Mouse (Mus musculus) MEL-GATA-1-ER (cell line): ENCODE results near the gene Mrpl4.
A peak's percentile ranks its signal among the peaks of the same experiment; 100 is the strongest.

Experiments
- DNase-seq: peaks from one replicate; pipeline ENCODE4 v3.0.0-alpha.2; 2012; ENCODE audit warnings: low read depth; ENCODE audit errors: extremely low read depth

Gene Mrpl4

GRCm38 (mm10) chr9:21016331-21017176 is 14.0 kb downstream of the Mrpl4 start:
- no peak for DNase-seq

GRCm38 (mm10) chr9:21017177-21017575 is 14.6 kb downstream of the Mrpl4 start:
- no peak for DNase-seq

GRCm38 (mm10) chr9:21018600-21018999 is 16.1 kb downstream of the Mrpl4 start:
- DNase-seq = no peak

- no peak for DNase-seq
These were observed 18.8 kb downstream of the Mrpl4 start for GRCm38 (mm10) chr9:21021363-21021762.

- no peak for DNase-seq
These were observed 19.8 kb downstream of the Mrpl4 start for GRCm38 (mm10) chr9:21022288-21022687.

DNA sequence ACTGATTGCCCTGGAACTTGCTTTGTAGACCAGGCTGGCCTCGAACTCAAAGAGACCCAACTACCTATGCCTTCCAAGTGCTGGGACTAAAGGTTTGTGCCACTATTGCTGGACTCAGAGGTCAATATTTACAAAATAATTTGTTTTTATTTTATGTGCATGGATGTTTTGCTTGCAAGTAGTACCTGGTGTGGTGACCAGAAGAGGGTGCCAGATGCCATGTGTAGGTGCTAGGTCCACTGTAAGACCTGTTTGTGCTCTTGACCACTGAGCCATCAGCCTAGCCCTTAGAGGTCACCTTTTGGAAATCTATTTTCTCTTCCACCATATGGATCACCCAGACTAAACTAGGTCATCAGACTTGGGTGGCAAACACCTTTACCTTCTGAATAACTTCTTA is 20.2 kb downstream of the Mrpl4 start:
- no peak for DNase-seq

- DNase-seq = no peak
These were observed 22.8 kb downstream of the Mrpl4 start for GRCm38 (mm10) chr9:21025258-21025810.

GRCm38 (mm10) chr9:21026849-21027248 is 24.3 kb downstream of the Mrpl4 start:
- DNase-seq = no peak

DNA sequence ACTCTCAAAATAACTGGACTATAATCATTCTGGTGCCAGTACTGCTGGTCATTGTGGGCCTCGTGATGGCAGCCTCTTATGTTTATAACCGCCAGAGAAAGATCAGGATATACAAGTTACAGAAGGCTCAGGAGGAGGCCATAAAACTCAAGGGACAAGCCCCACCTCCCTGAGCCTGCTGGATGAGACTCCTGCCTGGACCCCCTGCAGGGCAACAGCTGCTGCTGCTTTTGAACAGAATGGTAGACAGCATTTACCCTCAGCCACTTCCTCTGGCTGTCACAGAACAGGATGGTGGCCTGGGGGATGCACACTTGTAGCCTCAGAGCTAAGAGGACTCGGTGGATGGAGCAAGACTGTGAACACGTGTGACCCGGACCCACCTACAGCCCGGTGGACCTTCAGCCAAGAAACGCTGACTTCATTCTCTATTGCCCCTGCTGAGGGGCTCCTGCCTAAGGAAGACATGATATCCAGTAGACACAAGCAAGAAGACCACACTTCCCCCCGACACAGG is 25.3 kb downstream of the Mrpl4 start:
- DNase-seq = no peak

DNA sequence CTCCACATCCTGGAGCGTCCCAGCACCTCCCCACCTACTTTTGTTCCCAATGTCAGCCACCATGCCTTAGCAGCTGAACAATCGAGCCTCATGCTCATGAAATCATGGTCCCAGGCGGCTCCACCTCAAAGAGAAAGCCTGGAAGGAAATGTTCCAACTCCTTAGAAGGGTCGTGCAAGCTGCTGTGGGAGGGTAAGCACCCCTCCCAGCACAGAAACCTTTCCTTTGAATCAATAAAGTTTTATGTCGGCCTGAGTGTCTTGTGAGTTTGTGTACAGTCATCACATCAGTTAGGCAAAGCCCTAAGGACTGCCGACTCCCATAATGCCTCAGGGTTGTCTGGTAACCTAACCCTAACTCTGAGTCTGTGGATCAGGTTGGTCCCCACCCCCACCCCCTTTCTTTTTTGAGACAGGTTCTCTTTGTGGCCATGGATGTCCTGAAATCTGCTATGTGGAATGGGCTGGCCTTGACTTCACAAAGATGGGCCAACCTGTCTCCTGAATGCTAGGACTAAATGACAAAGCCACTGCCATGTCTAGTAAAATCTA is 26.1 kb downstream of the Mrpl4 start:
- DNase-seq = no peak

GRCm38 (mm10) chr9:21029291-21030054 is 26.9 kb downstream of the Mrpl4 start, which contains the start of gene Icam4:
Gene Icam4 (plus strand): TSS chr9:21029373.
- peak; percentile 94 for DNase-seq

DNA sequence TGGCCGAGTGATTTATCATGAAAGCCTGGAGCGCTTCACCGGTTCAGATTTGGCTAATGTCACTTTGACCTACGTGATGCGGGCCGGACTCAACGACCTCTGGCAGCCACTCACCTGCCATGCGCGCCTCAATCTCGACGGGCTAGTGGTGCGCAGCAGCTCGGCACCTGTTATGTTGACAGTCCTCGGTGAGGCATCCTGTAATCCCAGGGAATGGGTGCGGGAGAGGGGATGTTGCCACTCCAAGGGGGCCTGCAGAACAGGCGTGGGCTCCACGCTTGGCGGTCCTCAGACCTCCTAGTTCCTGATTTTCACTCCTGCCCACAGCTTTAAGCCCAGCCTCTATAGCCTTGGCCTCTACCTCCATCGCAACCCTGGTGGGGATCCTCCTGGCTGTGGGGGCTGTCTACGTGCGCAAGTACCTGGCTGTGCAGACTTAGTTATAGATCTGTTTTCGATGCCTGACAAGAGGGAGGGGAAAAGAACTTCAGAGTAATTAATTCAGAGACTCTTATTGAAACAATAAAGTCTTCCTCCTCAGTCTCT is 27.6 kb downstream of the Mrpl4 start:
- DNase-seq = peak; percentile 77

DNA sequence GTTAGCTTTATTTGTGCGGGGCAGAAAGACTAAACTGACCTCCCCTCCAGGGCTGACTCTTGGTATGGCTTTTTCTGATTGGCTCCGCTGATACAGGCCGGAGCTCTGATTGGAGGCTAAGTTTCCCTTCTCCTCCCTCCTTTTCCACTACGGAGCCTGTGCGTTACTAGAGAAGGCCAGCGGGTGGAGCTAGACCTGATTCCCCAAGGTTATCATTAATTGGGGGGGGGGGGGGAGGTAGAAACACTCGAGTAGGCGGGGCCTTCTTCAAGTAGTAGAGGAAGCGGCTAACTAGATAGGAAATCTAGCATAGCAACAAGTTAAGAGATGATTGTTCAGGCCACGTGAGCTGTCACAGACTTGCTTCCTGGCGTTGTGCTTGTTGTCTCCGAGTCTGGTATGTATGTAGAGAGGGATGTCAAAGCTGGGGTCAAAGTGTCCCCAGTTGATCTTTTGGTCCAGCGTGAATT is 28.3 kb downstream of the Mrpl4 start:
- peak; percentile 100 for DNase-seq

- peak; percentile 85 for DNase-seq
These were observed 28.8 kb downstream of the Mrpl4 start for GRCm38 (mm10) chr9:21031251-21031895.

- peak; percentile 62 for DNase-seq
These were observed 29.4 kb downstream of the Mrpl4 start, which contains the start of gene Icam5 for GRCm38 (mm10) chr9:21031896-21032351. Gene Icam5 (plus strand): TSS chr9:21032073.

GRCm38 (mm10) chr9:21032491-21032890 is 30.0 kb downstream of the Mrpl4 start:
- no peak for DNase-seq

DNA sequence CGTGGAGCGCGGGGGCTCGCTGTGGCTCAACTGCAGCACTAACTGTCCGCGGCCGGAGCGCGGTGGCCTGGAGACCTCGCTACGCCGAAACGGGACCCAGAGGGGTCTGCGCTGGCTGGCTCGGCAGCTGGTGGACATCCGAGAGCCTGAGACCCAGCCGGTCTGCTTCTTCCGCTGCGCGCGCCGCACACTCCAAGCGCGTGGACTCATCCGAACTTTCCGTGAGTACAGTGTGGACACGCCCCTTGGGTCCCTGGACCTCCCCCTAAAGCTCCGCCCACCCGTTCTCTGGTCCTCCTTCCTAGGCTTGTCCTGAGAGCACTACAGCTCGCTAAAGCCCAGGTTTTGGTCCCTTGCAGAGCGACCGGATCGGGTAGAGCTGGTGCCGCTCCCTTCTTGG is 30.6 kb downstream of the Mrpl4 start:
- DNase-seq = peak; percentile 95

DNA sequence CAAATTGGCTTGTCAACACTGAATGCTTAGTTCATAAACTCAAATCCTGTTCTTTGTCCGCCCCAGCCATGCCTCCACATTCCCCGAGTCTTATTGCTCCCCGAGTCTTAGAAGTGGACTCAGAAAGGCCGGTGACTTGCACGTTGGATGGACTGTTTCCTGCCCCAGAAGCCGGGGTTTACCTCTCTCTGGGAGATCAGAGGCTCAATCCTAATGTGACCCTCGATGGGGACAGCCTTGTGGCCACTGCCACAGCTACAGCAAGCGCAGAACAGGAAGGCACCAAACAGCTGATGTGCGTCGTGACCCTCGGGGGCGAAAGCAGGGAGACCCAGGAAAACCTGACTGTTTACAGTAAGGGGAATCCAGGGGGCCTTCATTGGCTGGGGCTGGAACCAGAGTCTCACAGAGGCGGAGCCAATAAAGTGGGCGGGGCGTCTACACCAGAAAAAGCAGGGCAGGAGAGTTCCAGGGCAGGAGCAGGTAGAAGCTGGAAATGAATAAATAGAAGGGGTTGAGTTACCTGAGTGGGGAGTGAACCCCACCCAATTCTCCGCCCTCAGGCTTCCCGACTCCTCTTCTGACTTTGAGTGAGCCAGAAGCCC is 32.0 kb downstream of the Mrpl4 start:
- DNase-seq = no peak

DNA sequence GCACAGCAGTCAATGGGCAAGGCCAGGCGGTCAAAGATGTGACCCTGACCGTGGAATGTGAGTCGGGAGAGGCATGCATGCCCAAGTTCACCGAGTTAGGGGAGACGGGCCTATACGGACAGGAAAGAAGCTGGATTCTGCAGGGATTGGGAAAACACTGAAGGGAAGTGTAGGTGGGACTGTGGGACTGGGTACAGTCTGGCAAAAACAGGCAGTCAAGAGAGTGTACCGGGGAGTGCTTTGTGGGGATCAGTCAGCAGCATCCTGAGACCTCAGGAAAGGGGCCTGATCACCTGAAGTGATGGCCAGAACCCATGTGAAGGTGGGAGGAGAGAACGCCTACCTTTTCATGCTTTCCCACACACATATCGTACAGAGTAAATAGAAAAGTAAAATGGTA is 33.0 kb downstream of the Mrpl4 start:
- no peak for DNase-seq

- DNase-seq = no peak
These were observed 33.6 kb downstream of the Mrpl4 start for GRCm38 (mm10) chr9:21036161-21036560.
